Mouse (Mus musculus) right cerebral cortex, adult 2 months (tissue): ENCODE measurements around the gene Fnbp1.
A peak's percentile ranks its signal among the peaks of the same experiment; 100 is the strongest.

ENCODE experiments used
- DNase-seq, 2 experiments: peaks; one replicate each; pipeline ENCODE4 v3.0.0; 2021 to 2022; ENCODE audit warnings: low spot score in 2 of 2

Fnbp1 gene

GRCm38 (mm10) chr2:31150762-31151161 is 9.0 kb upstream of the Fnbp1 start:
- DNase-seq, result no peak

GRCm38 (mm10) chr2:31147054-31147453 is 5.2 kb upstream of the Fnbp1 start:
- DNase-seq, result no peak

- DNase-seq, result no peak
Measured at GRCm38 (mm10) chr2:31144901-31145300, 3.1 kb upstream of the Fnbp1 start.

- DNase-seq, result no peak
Measured at GRCm38 (mm10) chr2:31143768-31144695, 2.2 kb upstream of the Fnbp1 start.

- DNase-seq, result no peak
Measured at GRCm38 (mm10) chr2:31143326-31143725, 1.5 kb upstream of the Fnbp1 start.

- peak in 1 of 2 experiments; percentile 25 for DNase-seq
Measured at GRCm38 (mm10) chr2:31142505-31142904, 697 bp upstream of the Fnbp1 start.

GRCm38 (mm10) chr2:31141074-31141866 is 538 bp downstream of the Fnbp1 start:
- DNase-seq, result peak; percentile 32 to 47

GRCm38 (mm10) chr2:31140772-31141073 is 1.1 kb downstream of the Fnbp1 start:
- peak; percentile 35 to 38 for DNase-seq

GRCm38 (mm10) chr2:31139991-31140771 is 1.6 kb downstream of the Fnbp1 start:
- DNase-seq, result peak in 1 of 2 experiments; percentile 29

- DNase-seq, result no peak
Measured at GRCm38 (mm10) chr2:31139174-31139632, 2.6 kb downstream of the Fnbp1 start.

- no peak for DNase-seq
Measured at GRCm38 (mm10) chr2:31137018-31137590, 4.7 kb downstream of the Fnbp1 start.

- DNase-seq, result no peak
Measured at GRCm38 (mm10) chr2:31136338-31136737, 5.5 kb downstream of the Fnbp1 start.

- DNase-seq, result no peak
Measured at GRCm38 (mm10) chr2:31135512-31135931, 6.3 kb downstream of the Fnbp1 start.

GRCm38 (mm10) chr2:31133981-31134380 is 7.8 kb downstream of the Fnbp1 start:
- DNase-seq, result no peak

GRCm38 (mm10) chr2:31132682-31133081 is 9.1 kb downstream of the Fnbp1 start:
- no peak for DNase-seq

GRCm38 (mm10) chr2:31130815-31131299 is 11.0 kb downstream of the Fnbp1 start:
- no peak for DNase-seq

- DNase-seq, result no peak
Measured at GRCm38 (mm10) chr2:31129742-31130518, 11.9 kb downstream of the Fnbp1 start.

GRCm38 (mm10) chr2:31127899-31128298 is 13.9 kb downstream of the Fnbp1 start:
- no peak for DNase-seq

- no peak for DNase-seq
Measured at GRCm38 (mm10) chr2:31127219-31127618, 14.6 kb downstream of the Fnbp1 start.

- no peak for DNase-seq
Measured at GRCm38 (mm10) chr2:31126048-31126447, 15.8 kb downstream of the Fnbp1 start.

GRCm38 (mm10) chr2:31125156-31125555 is 16.7 kb downstream of the Fnbp1 start:
- DNase-seq, result no peak
